Mouse (Mus musculus) forebrain, embryonic 13.5 days (tissue): ENCODE measurements around the gene Dph2. TPM values are rescaled to one million over a fixed set of nuclear protein-coding genes. Genes with fewer than 3 reads are reported as not detected.
A peak's percentile ranks its signal among the peaks of the same experiment; 100 is the strongest.

Source experiments
- ATAC-seq: fragments of 200-750 bp; cut with Nextera tagmentation; 2 replicates; pipeline ENCODE4 v1.8.0; 2017
- H3K27ac ChIP-seq: fragments of 300-500 bp; sonication (generic); 2 replicates; pipeline ENCODE4 v1.5.1; 2015; ENCODE audit warnings: inconsistent platforms, mild to moderate bottlenecking, moderate library complexity
- H3K27me3 ChIP-seq: fragments of 300-500 bp; sonication (generic); 2 replicates; pipeline ENCODE4 v1.6.1; 2015; ENCODE audit warnings: mild to moderate bottlenecking, inconsistent platforms
- H3K36me3 ChIP-seq: fragments of 300-500 bp; sonication (generic); 2 replicates; pipeline ENCODE4 v1.6.1; 2015; ENCODE audit warnings: mild to moderate bottlenecking, inconsistent platforms; ENCODE audit not compliant: poor library complexity, severe bottlenecking
- H3K4me1 ChIP-seq: fragments of 300-500 bp; sonication (generic); 2 replicates; pipeline ENCODE4 v1.6.1; 2015; ENCODE audit warnings: inconsistent platforms
- H3K4me2 ChIP-seq: fragments of 300-500 bp; sonication (generic); 2 replicates; pipeline ENCODE4 v1.6.1; 2015; ENCODE audit warnings: inconsistent platforms, mild to moderate bottlenecking, moderate library complexity
- H3K4me3 ChIP-seq: fragments of 300-500 bp; sonication (generic); 2 replicates; pipeline ENCODE4 v1.5.1; 2015; ENCODE audit warnings: mild to moderate bottlenecking, inconsistent platforms
- H3K9ac ChIP-seq: fragments of 300-500 bp; sonication (generic); 2 replicates; pipeline ENCODE4 v1.6.1; 2015; ENCODE audit warnings: mild to moderate bottlenecking, inconsistent platforms
- H3K9me3 ChIP-seq: fragments of 300-500 bp; sonication (generic); replicated peaks from 2 replicates; pipeline ENCODE4 v1.6.1; 2016; ENCODE audit warnings: inconsistent platforms
- WGBS: fragments of 180-500 bp; shearing (Covaris S2); methylation state at CpG from one replicate; pipeline ENCODE4 v1.1.7; 2015; 5-methylcytosine and 5-hydroxymethylcytosine counted together
- polyA plus RNA-seq: library from polyadenylated mRNA; unstranded; fragments of >200 nt; fragmentation: Nextera tagmentation; extraction: Ambion mirVana; gene quantifications from 2 replicates; pipeline ENCODE4 v1.2.1, GENCODE M21; 2015

The Dph2 gene
- polyA plus RNA-seq, 1 experiment from 2014 or later = 27.3 TPM

DNA sequence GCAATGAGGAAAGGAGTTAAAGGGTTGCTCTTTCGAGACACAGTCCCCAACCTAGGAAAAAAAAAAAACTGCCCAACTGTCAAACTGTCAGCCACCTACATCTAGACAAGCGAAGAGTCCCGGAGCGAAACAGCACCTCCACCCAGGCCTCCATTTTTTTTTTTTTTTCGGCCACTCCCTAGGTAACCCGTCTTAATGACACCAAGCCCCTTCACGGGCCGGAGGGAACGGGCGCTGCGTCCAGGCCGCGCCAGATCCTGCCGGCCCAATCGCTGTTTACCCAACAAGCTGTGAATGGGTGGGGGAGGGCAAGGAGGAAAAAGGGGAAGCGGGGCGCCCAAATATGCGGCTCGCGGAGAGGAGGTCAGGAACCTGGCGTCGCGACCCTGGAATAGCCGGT is 5.2 kb downstream of the Dph2 start:
- H3K27me3 ChIP-seq = no peaks in the 10 kb centered on the region
- peaks cover 53% of the 10 kb centered on the region for H3K4me1 ChIP-seq
- peak overlapping the region; percentile 92 for H3K4me3 ChIP-seq
- H3K9ac ChIP-seq = peak overlapping the region; percentile 93
- H3K9me3 ChIP-seq = no peaks in the 10 kb centered on the region
- ATAC-seq = no peak
- H3K27ac ChIP-seq = no peak overlapping the region
- peaks cover 40% of the 10 kb centered on the region for H3K36me3 ChIP-seq
- WGBS = 2% methylated on average over 18 of the region's 24 CpGs
- H3K4me2 ChIP-seq = peak overlapping the region; percentile 88

DNA sequence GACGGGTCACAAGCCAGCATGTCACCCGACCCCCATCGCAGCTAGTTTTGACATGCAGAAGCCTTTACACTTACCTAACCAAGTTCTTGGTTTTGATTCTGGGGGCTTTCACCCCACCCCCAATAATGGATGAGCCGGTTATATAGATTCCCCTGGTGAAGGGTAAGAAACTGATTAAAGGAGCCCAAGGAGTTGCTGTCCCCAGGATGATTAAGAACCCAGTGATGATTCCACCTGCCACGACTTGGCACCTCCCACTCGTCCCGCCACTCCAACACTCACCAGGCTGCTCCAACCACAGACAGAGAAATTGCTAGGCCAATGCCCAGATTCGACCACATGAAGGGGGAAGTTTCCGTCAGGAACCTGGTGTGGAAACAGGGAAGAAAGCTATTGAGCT is 5.8 kb downstream of the Dph2 start:
- no peaks in the 10 kb centered on the region for H3K9me3 ChIP-seq
- H3K9ac ChIP-seq = peak overlapping the region; percentile 93
- peak overlapping the region; percentile 92 for H3K4me3 ChIP-seq
- WGBS = 83% methylated on average over 9 of the region's 9 CpGs
- H3K36me3 ChIP-seq = peaks cover 46% of the 10 kb centered on the region
- no peak for ATAC-seq
- peaks cover 51% of the 10 kb centered on the region for H3K4me1 ChIP-seq
- peak overlapping the region; percentile 88 for H3K4me2 ChIP-seq
- no peak overlapping the region for H3K27ac ChIP-seq
- H3K27me3 ChIP-seq = no peaks in the 10 kb centered on the region

DNA sequence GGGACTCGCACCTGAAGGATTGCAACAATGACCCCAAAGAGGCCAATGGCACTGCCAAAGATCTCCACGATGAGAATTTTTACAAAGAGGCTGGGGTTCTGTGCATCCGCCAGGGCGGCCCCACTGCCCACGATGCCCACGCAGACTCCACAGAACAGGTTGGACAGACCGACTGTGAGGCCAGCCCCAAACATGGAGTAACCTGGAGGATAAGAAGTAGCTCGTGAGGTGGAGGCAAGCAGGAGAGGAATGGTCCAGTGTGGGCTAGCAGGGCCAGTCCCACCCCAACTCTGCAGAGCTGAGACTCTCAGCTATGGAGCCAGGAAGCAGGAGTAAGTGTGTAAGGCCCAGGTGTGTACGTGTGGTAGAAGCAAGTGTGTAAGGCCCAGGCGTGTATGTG is 6.7 kb downstream of the Dph2 start:
- Histone ChIP-seq H3K9me3 (no peaks in the 10 kb centered on the region), H3K9ac (no peak overlapping the region), H3K27me3 (no peaks in the 10 kb centered on the region), H3K27ac (no peak overlapping the region), H3K4me3 (no peak overlapping the region), H3K36me3 (peaks cover 49% of the 10 kb centered on the region), H3K4me2 (no peak overlapping the region), H3K4me1 (peaks cover 52% of the 10 kb centered on the region)
- 91% methylated on average over 10 of the region's 10 CpGs for WGBS
- no peak for ATAC-seq

DNA sequence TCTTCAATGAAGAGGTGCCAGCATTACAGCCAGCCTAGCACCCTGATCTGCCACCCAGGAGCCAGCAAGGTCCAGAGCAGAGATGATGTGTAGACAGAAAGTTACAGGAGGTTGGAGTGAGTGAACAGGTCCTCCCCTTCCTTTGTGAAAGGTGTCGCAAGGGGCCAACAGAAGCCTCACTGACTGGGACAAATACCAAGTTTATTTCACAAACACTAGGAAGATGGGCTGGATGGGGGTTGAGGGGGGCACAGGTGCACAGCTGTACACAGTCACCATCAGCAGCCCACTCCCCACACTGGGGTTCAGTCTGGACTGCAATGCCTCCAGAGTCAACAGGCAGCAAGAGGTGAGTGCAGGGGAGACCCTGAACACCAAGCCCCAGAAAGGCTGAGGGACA is 7.7 kb downstream of the Dph2 start:
- Histone ChIP-seq H3K9ac (peak overlapping the region; percentile 95; the same call in 1 of the 2 replicates), H3K4me2 (peak overlapping the region; percentile 89), H3K27me3 (no peaks in the 10 kb centered on the region), H3K4me1 (peaks cover 54% of the 10 kb centered on the region), H3K27ac (no peak overlapping the region), H3K4me3 (peak overlapping the region; percentile 76), H3K9me3 (no peaks in the 10 kb centered on the region), H3K36me3 (peaks cover 47% of the 10 kb centered on the region)
- 94% methylated on average over 1 of the region's 1 CpGs for WGBS
- no peak for ATAC-seq

DNA sequence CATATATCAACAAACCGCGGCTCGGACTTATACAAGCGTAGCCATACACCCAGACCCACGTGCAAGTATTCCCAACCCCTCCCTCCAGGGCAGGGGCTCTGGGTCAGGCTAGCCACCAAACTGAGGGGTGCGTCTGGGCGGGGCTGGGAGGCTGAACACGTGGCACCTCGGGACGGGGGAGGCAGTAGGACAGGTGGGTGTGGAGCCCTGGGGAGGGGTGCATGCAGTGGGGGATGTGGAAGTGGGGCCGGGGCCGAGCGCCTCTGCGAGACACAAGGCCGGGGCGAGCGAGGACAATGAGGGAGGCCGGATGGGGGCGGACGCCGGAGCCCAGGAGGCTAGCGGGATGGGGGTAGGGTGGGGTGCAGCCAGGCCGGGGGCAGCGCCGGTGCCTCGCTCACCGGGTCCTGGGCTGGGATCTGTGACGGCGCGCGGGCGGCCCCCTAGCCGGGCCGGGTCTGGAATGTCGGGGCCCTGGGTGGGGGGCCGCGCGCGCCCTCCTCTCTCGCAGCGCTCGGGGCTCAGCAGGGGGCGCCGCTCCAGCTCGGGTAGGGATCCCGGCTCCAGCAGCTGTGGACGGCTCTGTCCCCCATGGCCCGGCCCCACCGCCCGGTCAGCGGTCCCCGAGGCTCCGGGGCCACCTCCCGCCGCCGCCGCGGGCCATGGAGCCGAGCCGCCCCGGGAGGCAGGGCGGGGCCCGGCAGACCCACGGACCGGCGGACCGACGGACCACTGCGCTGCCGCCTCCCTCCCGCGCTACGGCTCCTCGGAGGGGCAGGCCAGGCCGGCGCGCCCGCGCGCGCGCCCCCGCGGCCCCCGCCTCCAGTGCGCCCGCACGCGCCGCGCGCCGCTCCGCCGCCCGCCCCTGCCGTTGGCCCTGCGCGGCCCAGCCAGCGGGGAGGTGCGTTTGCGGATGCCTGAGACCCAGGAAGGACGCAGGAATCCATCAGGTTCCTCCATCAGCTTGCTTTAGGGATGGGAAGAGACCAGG is 8.8 kb downstream of the Dph2 start, which contains the start of gene B4galt2:
TSS of gene B4galt2 (minus strand) at position 787 of the 991 bp plus-strand sequence.
- H3K9me3 ChIP-seq = no peaks in the 10 kb centered on the region
- peak within 1 kb of the TSS; percentile 76 for H3K27ac ChIP-seq
- peak within 1 kb of the TSS; percentile 89 for H3K4me2 ChIP-seq
- H3K27me3 ChIP-seq = no peaks in the 10 kb centered on the region
- H3K4me1 ChIP-seq = peaks cover 54% of the 10 kb centered on the region
- under 1% methylated on average over 75 of the region's 103 CpGs for WGBS
- H3K4me3 ChIP-seq = peak within 1 kb of the TSS; percentile 76
- peak within 1 kb of the TSS; percentile 95 for H3K9ac ChIP-seq
- peaks cover 56% of the 10 kb centered on the region for H3K36me3 ChIP-seq
- ATAC-seq = peak; percentile 50

DNA sequence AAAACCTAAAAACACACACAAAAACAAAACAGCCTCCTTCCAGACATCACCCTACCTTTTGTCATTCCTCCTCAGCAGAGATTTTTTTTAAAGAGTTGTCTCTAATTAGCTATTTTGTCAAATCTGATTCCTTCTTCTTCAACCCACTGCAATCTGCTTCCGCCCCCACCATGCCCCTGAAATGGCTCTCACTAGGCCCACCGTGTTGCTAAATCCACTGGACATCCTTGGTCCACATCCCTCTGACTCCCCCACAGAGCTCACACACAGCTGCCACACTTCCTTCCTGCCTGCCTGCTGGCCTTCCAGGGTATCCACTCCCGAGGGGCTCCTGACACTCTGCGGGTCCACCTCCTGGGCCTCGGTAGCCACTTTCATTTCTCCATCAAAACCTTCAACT is 13.1 kb downstream of the Dph2 start:
- H3K4me2 ChIP-seq = no peak overlapping the region
- no peak overlapping the region for H3K27ac ChIP-seq
- no peak overlapping the region for H3K9ac ChIP-seq
- no peaks in the 10 kb centered on the region for H3K9me3 ChIP-seq
- H3K27me3 ChIP-seq = no peaks in the 10 kb centered on the region
- no peak overlapping the region for H3K4me3 ChIP-seq
- peaks cover 76% of the 10 kb centered on the region for H3K36me3 ChIP-seq
- 84% methylated on average over 5 of the region's 5 CpGs for WGBS
- H3K4me1 ChIP-seq = peaks cover 25% of the 10 kb centered on the region
- no peak for ATAC-seq

DNA sequence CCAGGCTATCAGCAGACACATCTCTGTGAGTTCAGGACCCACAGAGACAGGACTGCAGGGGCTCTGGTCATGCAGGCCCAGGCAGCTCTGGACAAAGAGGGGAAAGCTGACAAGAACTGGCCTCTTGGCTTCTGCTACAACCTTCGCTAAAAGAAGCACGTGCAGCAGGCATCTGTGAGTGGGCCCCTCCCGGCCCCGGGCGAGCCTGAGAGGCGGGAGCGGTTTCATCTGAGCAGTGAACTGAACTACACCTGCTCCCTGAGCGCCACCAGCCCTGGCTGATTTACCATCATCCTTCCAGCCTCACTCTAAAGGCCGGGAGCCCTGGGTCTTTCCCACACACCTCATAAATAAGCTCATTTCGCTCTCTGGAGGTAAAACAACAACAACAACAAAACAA is 13.5 kb downstream of the Dph2 start:
- H3K4me3 ChIP-seq = no peak overlapping the region
- no peak overlapping the region for H3K4me2 ChIP-seq
- H3K9ac ChIP-seq = no peak overlapping the region
- no peak overlapping the region for H3K27ac ChIP-seq
- H3K36me3 ChIP-seq = peaks cover 80% of the 10 kb centered on the region
- peaks cover 23% of the 10 kb centered on the region for H3K4me1 ChIP-seq
- no peaks in the 10 kb centered on the region for H3K27me3 ChIP-seq
- 76% methylated on average over 10 of the region's 10 CpGs for WGBS
- H3K9me3 ChIP-seq = no peaks in the 10 kb centered on the region
- ATAC-seq = no peak

DNA sequence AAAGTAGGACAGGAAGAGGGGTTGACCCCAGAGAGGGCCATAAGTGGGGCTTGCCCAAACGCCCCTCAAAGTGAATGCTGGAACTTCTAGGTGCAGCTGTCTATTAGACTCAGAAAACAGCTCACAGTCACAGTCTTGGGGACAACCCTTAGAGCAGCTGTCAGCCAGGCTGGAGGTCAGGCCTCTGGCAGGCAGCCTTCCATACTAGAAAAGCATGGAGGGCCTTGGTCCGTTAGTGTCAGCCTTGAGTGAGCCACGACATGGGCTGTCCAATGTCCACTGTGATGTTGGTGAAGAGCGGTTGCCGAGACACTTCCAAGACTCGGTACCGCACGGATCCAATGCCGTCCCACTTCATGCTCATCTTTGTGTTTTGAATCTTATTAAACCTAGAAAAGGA is 18.2 kb downstream of the Dph2 start:
- no peak overlapping the region for H3K27ac ChIP-seq
- no peaks in the 10 kb centered on the region for H3K9me3 ChIP-seq
- ATAC-seq = no peak
- H3K4me1 ChIP-seq = peaks cover 12% of the 10 kb centered on the region
- peaks cover 61% of the 10 kb centered on the region for H3K36me3 ChIP-seq
- H3K9ac ChIP-seq = no peak overlapping the region
- 92% methylated on average over 9 of the region's 9 CpGs for WGBS
- no peaks in the 10 kb centered on the region for H3K27me3 ChIP-seq
- H3K4me2 ChIP-seq = no peak overlapping the region
- H3K4me3 ChIP-seq = no peak overlapping the region

DNA sequence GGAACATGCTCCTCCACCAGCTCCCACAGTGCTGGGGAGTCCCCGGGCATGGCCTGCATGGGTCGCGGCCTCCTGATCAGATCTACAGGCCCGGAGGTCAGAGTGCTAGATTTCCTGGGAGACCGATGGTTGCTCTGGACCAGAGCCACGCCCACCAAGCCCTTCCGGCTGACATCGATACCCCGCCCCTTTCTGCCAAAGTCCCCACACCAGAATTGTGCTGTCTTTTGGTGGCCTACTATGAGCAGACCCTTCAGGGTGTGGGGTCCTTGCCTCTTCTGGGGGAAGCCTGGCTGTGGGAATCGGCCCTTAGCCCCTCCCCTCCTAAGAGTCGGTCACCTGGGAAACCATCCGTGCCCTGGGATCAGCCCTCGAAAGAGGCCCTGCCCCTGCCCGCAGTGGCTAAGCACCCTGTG is 19.4 kb downstream of the Dph2 start, which contains the start of gene Ccdc24:
TSS of gene Ccdc24 (minus strand) at position 87 of the 416 bp plus-strand sequence.
- Histone ChIP-seq H3K9me3 (no peaks in the 10 kb centered on the region), H3K9ac (0 out of 2 replicates have a peak within 1 kb of the TSS, but pooled peaks have one; percentile 37), H3K27me3 (peaks cover 3% of the 10 kb centered on the region; the same call in 1 of the 2 replicates), H3K27ac (no peak within 1 kb of the TSS), H3K36me3 (peaks cover 49% of the 10 kb centered on the region), H3K4me1 (peaks cover 20% of the 10 kb centered on the region), H3K4me2 (peak within 1 kb of the TSS; percentile 39), H3K4me3 (0 out of 2 replicates have a peak within 1 kb of the TSS, but pooled peaks have one; percentile 9)
- 8% methylated on average over 14 of the region's 14 CpGs for WGBS
- peak; percentile 14; the same call in 1 of the 2 replicates for ATAC-seq

DNA sequence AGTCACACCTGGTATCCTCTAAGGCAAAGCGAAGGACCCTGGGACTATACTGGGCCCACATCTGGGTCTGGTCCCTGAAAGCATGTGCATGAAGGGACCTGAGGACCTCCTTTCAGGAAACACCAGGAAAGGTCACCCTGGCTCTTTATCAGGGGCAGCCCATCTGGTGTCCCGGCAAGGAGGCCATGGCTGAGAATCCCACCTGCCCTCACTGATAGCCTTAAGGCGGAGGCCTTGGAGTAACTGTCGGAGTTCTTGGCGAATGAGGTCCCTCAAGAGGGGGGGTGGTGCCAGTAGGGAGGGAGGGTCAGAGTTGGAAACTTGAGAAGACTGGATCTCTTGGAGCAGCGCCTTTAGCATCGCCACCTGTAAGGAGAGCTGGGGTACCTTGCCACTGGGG is 20.0 kb downstream of the Dph2 start:
- H3K9ac ChIP-seq = no peak overlapping the region
- no peaks in the 10 kb centered on the region for H3K9me3 ChIP-seq
- H3K27ac ChIP-seq = no peak overlapping the region
- peaks cover 23% of the 10 kb centered on the region for H3K4me1 ChIP-seq
- WGBS = 64% methylated on average over 7 of the region's 7 CpGs
- H3K4me3 ChIP-seq = no peak overlapping the region
- H3K36me3 ChIP-seq = peaks cover 43% of the 10 kb centered on the region
- peaks cover 9% of the 10 kb centered on the region for H3K27me3 ChIP-seq
- H3K4me2 ChIP-seq = no peak overlapping the region
- ATAC-seq = no peak

DNA sequence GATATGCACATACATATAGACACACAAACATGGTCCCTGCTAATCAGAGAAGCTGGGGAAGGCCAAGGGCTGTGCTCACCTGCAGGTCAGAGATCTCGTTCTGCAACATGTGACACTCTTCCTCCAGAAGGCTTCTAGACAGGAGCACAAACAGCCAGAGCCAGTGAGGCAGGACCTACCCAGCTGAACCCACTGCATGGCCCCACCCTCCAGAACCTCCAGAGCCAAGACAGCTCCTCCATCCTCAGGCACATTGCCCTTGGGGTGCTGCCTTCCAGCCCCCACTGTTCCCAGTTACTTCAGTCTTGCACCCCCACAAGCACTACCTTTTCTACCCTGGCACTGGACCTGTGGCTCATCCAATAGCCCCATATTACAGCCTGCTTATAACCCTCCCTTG is 21.4 kb downstream of the Dph2 start:
- Histone ChIP-seq H3K4me1 (peaks cover 29% of the 10 kb centered on the region), H3K4me3 (no peak overlapping the region), H3K9me3 (no peaks in the 10 kb centered on the region), H3K27ac (no peak overlapping the region), H3K4me2 (no peak overlapping the region), H3K36me3 (peaks cover 29% of the 10 kb centered on the region), H3K27me3 (peaks cover 9% of the 10 kb centered on the region), H3K9ac (no peak overlapping the region)
- ATAC-seq = no peak
- WGBS = 78% methylated on average over 1 of the region's 1 CpGs

DNA sequence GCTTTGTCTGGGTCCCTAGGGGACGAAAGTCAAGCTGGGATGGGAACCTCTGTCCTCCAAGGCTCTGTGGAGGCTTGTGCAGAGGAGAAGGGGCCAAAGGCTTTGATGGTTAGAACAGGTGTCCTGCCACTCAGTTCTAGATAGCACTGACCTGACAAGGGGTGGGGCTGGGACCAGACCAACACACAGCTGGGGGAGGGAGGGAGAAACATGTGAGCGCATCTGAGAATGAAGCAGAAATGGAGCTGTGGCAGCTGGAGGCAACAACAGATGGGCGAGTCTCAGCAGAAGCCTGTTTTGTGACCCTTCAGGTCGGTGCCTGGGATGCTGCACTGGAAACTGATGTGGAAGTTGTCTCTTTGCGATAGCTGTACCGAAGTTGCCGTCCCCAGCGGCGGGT is 22.5 kb downstream of the Dph2 start:
- WGBS = 78% methylated on average over 9 of the region's 9 CpGs
- H3K27ac ChIP-seq = no peak overlapping the region
- no peaks in the 10 kb centered on the region for H3K9me3 ChIP-seq
- H3K4me1 ChIP-seq = peaks cover 29% of the 10 kb centered on the region
- H3K4me2 ChIP-seq = no peak overlapping the region
- ATAC-seq = no peak
- no peak overlapping the region for H3K4me3 ChIP-seq
- peaks cover 9% of the 10 kb centered on the region for H3K27me3 ChIP-seq
- peaks cover 19% of the 10 kb centered on the region for H3K36me3 ChIP-seq
- no peak overlapping the region for H3K9ac ChIP-seq
